Mouse (Mus musculus): Measurements from ENCODE around the gene Frmd5. TPM values are rescaled to one million over a fixed set of nuclear protein-coding genes. Genes with fewer than 3 reads are reported as not detected.

The Frmd5 gene
- polyA plus RNA-seq, 1 experiment, result not detected

DNA sequence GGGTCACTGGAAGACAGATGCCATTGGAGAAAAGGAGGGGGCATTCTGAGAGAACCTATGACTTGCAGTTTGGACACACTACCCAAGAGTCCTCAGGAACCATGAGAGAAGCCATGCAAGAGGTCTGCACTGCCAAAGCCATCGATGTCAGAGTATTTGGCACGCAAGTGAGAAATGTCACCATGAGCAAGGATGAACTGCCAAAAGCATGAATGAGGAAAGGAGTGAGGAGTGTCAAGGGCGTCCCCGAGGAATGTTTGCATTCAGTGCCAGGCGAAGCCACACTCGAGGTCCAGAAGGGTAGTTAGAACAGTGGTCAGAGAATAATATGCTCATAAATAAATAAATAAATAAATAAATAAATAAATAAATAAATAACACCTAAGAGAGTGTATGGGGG lies 150.9 kb downstream of the Frmd5 start:
- no peak for TF ChIP-seq POLR2A (IDR thresholded peaks at IDR 0.05; ENCODE audit: borderline replicate concordance, low read depth, low read length)
- no peak for TF ChIP-seq CTCF (IDR thresholded peaks at IDR 0.05; ENCODE audit: low read depth, low read length)
- Histone ChIP-seq H3K4me3 (ENCODE audit: insufficient read depth, low read length) (no peak overlapping the region), H3K4me1 (ENCODE audit: control insufficient read depth, insufficient read depth, low read length) (no peaks in the 10 kb centered on the region), H3K27ac (ENCODE audit: insufficient read depth, low read depth, low read length) (no peak overlapping the region)

GRCm38 (mm10) chr2:121655106-121655505 lies 151.8 kb downstream of the Frmd5 start:
- H3K4me3 ChIP-seq (ENCODE audit: insufficient read depth, low read length), result no peak overlapping the region
- no peak overlapping the region for H3K27ac ChIP-seq (ENCODE audit: insufficient read depth, low read depth, low read length)
- TF ChIP-seq CTCF (IDR thresholded peaks at IDR 0.05; ENCODE audit: low read depth, low read length) (no peak), POLR2A (IDR thresholded peaks at IDR 0.05; ENCODE audit: borderline replicate concordance, low read depth, low read length) (no peak)
- no peaks in the 10 kb centered on the region for H3K4me1 ChIP-seq (ENCODE audit: control insufficient read depth, insufficient read depth, low read length)

GRCm38 (mm10) chr2:121646528-121646927 lies 160.4 kb downstream of the Frmd5 start:
- no peak overlapping the region for H3K27ac ChIP-seq (ENCODE audit: insufficient read depth, low read depth, low read length)
- TF ChIP-seq CTCF (IDR thresholded peaks at IDR 0.05; ENCODE audit: low read depth, low read length) (no peak), POLR2A (IDR thresholded peaks at IDR 0.05; ENCODE audit: borderline replicate concordance, low read depth, low read length) (no peak)
- H3K4me3 ChIP-seq (ENCODE audit: insufficient read depth, low read length), result no peak overlapping the region
- H3K4me1 ChIP-seq (ENCODE audit: control insufficient read depth, insufficient read depth, low read length), result no peaks in the 10 kb centered on the region

- H3K27ac ChIP-seq (ENCODE audit: insufficient read depth, low read depth, low read length), result no peak overlapping the region
- no peak overlapping the region for H3K4me3 ChIP-seq (ENCODE audit: insufficient read depth, low read length)
- TF ChIP-seq CTCF (IDR thresholded peaks at IDR 0.05; ENCODE audit: low read depth, low read length), result no peak
- no peak for TF ChIP-seq POLR2A (IDR thresholded peaks at IDR 0.05; ENCODE audit: borderline replicate concordance, low read depth, low read length)
- no peaks in the 10 kb centered on the region for H3K4me1 ChIP-seq (ENCODE audit: control insufficient read depth, insufficient read depth, low read length)
Measured at GRCm38 (mm10) chr2:121642934-121643333, 164.0 kb downstream of the Frmd5 start.

DNA sequence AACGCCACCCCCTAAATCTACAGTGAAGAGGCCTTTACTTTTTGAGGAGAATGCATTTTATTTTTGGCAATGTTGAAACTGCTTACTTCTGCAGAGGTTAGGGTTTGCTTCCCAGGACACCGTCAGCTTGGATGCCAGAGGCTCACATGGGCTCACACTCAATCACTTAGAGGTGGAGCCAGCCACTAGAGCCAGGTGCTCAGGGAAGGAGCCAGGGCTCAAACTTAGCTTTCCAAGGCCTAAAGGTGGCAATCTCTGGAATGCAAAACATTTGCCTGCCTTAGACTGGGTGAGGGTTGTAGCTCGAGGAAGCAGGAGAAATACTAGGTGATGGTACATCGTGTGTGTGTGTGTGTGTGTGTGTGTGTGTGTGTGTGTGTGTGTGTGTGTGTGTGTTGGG lies 174.8 kb downstream of the Frmd5 start:
- no peaks in the 10 kb centered on the region for H3K4me1 ChIP-seq (ENCODE audit: control insufficient read depth, insufficient read depth, low read length)
- TF ChIP-seq CTCF (IDR thresholded peaks at IDR 0.05; ENCODE audit: low read depth, low read length), result no peak
- no peak overlapping the region for H3K4me3 ChIP-seq (ENCODE audit: insufficient read depth, low read length)
- no peak overlapping the region for H3K27ac ChIP-seq (ENCODE audit: insufficient read depth, low read depth, low read length)

DNA sequence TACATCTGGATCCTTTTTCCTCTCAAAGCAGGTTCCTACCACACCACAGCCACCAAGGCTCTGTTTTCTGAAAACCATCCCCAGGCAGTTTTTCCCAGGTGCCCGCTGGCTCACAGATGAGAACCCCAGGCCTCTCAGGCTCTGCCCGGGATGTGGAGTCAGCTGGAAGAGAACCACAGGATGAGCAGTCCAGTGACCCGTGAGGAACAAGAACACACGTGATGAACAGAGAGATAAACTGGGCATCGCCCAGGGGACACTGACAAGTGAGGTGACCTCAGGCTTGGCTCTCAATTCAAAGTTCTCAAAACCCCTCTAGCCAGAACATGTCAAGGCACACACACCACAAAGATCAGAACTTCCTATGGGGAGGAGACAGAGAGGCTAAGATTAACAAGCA lies 176.6 kb downstream of the Frmd5 start:
- Histone ChIP-seq H3K27ac (ENCODE audit: insufficient read depth, low read depth, low read length) (no peak overlapping the region), H3K4me3 (ENCODE audit: insufficient read depth, low read length) (no peak overlapping the region), H3K4me1 (ENCODE audit: control insufficient read depth, insufficient read depth, low read length) (no peaks in the 10 kb centered on the region)
- TF ChIP-seq POLR2A (IDR thresholded peaks at IDR 0.05; ENCODE audit: borderline replicate concordance, low read depth, low read length), result no peak
- TF ChIP-seq CTCF (IDR thresholded peaks at IDR 0.05; ENCODE audit: low read depth, low read length), result no peak

DNA sequence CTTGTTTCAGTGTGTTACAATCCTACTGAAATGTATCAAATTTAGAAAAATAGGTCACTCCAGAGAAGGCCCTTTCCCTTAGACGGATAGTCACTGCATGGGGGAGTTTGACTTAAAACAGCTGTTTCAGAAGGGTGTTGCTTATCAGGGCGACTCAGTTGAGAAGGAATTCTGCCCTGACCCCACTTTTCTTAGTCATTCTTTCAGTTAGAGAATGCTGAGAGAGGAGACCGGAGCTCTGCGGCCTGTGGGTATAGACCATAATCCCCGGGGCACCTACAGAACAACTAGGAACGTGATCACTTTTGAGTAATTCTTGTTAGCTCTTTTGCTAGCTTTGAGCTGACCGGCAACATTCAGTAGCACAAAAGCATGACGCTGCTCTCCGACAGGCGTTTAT lies 178.6 kb downstream of the Frmd5 start:
- Histone ChIP-seq H3K4me3 (ENCODE audit: insufficient read depth, low read length) (no peak overlapping the region), H3K4me1 (ENCODE audit: control insufficient read depth, insufficient read depth, low read length) (no peaks in the 10 kb centered on the region), H3K27ac (ENCODE audit: insufficient read depth, low read depth, low read length) (no peak overlapping the region)
- TF ChIP-seq CTCF (IDR thresholded peaks at IDR 0.05; ENCODE audit: low read depth, low read length) (no peak), POLR2A (IDR thresholded peaks at IDR 0.05; ENCODE audit: borderline replicate concordance, low read depth, low read length) (no peak)

- TF ChIP-seq POLR2A (IDR thresholded peaks at IDR 0.05; ENCODE audit: borderline replicate concordance, low read depth, low read length), result no peak
- no peak for TF ChIP-seq CTCF (IDR thresholded peaks at IDR 0.05; ENCODE audit: low read depth, low read length)
- no peak overlapping the region for H3K4me3 ChIP-seq (ENCODE audit: insufficient read depth, low read length)
- H3K4me1 ChIP-seq (ENCODE audit: control insufficient read depth, insufficient read depth, low read length), result no peaks in the 10 kb centered on the region
- no peak overlapping the region for H3K27ac ChIP-seq (ENCODE audit: insufficient read depth, low read depth, low read length)
Measured at GRCm38 (mm10) chr2:121625901-121626300, 181.0 kb downstream of the Frmd5 start.

DNA sequence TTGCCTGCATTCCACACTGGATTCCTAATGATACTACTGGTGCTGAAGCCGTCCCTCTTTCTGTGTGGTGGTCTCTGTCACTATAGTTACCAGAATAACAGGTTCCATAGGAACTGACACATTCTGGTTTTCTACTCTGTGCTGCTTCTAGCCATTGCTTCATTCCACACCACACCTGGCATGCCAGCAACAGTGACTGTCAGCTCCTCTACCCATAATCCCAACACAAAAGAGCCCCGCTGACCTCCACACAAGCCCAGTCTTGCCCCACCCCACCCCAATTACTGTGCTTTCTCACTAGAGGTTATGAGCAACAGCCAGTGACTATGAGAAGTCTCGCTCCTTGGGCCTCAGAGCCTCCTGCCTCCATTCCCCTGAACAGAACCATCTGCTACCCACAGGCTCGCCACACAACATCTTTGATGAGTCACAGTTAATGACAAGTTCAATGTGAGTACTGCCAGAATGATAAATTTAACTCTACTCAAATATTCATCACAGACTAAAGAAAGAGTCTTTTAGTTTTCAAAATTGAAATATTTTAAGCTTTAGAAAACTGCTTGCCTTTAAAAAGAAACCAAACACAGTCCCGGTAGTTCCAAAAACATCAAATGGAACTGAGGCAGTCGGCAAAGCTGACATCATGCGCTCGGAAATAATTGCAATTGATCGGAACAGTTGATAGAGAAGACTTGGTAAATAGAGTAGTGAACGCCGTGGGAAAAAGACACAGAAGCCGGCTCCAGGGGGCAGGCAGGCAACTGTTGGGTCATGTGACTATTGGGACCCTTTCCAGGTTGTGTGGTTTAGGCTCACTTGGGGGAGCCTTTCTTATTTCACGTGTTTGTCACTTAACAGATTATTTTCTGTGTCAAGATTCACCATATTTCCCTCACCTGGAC lies 185.4 kb downstream of the Frmd5 start:
- H3K4me1 ChIP-seq (ENCODE audit: control insufficient read depth, insufficient read depth, low read length), result no peaks in the 10 kb centered on the region
- H3K27ac ChIP-seq (ENCODE audit: insufficient read depth, low read depth, low read length), result no peak overlapping the region
- H3K4me3 ChIP-seq (ENCODE audit: insufficient read depth, low read length), result no peak overlapping the region
- TF ChIP-seq POLR2A (IDR thresholded peaks at IDR 0.05; ENCODE audit: borderline replicate concordance, low read depth, low read length) (no peak), CTCF (IDR thresholded peaks at IDR 0.05; ENCODE audit: low read depth, low read length) (no peak)

- Histone ChIP-seq H3K4me1 (ENCODE audit: control insufficient read depth, insufficient read depth, low read length) (no peaks in the 10 kb centered on the region), H3K27ac (ENCODE audit: insufficient read depth, low read depth, low read length) (no peak overlapping the region), H3K4me3 (ENCODE audit: insufficient read depth, low read length) (no peak overlapping the region)
- TF ChIP-seq CTCF (IDR thresholded peaks at IDR 0.05; ENCODE audit: low read depth, low read length), result no peak
- no peak for TF ChIP-seq POLR2A (IDR thresholded peaks at IDR 0.05; ENCODE audit: borderline replicate concordance, low read depth, low read length)
Measured at GRCm38 (mm10) chr2:121620582-121621261, 186.2 kb downstream of the Frmd5 start.

All from bone marrow macrophage, adult 2 months (primary cell).